Mouse (Mus musculus) adrenal gland, adult (tissue): Measurements from ENCODE around the gene Gm20388.

ENCODE experiments used
- DNase-seq, 2 experiments: peaks; one replicate each; pipeline ENCODE4 v3.0.0; 2022 to 2023; ENCODE audit warnings: low spot score in 1 of 2; ENCODE audit not compliant: inconsistent age in 2 of 2

The Gm20388 gene

GRCm38 (mm10) chr8:123117127-123117731 is 3206.6 kb downstream of the Gm20388 start, which contains the start of gene Cpne7:
TSS of gene Cpne7 (plus strand) at chr8:123117374.
- peak in 1 of 2 experiments; percentile 59 for DNase-seq

DNA sequence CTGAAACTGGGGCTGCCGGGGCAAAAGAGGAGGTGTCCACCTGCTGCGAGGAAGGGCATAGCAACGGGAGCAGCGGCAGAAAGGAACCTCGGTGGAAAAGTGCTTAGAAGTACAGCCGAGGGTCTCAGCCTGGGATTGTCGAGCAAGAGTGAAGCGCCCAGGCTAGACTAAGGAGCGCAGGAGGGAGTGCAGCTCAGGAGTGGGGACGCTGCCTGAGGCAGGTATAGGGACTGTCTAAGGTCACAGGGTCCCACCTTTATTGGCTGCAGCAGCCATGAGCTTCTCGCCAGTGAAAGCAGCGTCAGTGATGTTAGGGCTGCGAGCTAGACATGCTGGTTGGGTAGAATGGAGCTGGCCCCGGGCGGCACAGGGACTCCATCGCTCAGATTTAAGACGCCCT is 3207.1 kb downstream of the Gm20388 start:
- DNase-seq, result no peak

GRCm38 (mm10) chr8:123122059-123122458 is 3211.4 kb downstream of the Gm20388 start:
- DNase-seq, result no peak

- DNase-seq, result no peak
Measured at GRCm38 (mm10) chr8:123122670-123123069, 3212.0 kb downstream of the Gm20388 start.

GRCm38 (mm10) chr8:123126193-123126816 is 3215.7 kb downstream of the Gm20388 start:
- peak; percentile 41 to 67 for DNase-seq

- DNase-seq, result no peak
Measured at GRCm38 (mm10) chr8:123131041-123131440, 3220.4 kb downstream of the Gm20388 start.

DNA sequence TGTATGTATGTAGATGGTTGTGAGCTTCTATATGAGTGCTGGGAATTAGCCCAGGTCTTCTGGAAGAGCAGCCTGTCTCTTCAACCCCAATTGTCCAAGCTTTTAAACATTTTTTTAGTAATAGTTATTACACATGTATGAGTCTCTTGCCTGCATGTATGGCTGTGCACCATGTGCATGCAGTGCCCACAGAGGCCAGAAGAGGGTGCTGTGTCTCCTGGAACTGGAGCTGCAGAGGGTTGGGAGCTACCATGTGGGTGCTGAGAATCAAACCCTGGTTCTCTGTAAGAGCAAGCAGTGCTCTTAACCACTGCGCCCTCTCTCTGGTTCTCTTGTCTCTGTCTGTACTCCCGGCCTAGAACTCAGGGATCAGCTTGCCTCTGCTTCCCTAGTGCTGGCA is 3222.3 kb downstream of the Gm20388 start:
- DNase-seq, result no peak

DNA sequence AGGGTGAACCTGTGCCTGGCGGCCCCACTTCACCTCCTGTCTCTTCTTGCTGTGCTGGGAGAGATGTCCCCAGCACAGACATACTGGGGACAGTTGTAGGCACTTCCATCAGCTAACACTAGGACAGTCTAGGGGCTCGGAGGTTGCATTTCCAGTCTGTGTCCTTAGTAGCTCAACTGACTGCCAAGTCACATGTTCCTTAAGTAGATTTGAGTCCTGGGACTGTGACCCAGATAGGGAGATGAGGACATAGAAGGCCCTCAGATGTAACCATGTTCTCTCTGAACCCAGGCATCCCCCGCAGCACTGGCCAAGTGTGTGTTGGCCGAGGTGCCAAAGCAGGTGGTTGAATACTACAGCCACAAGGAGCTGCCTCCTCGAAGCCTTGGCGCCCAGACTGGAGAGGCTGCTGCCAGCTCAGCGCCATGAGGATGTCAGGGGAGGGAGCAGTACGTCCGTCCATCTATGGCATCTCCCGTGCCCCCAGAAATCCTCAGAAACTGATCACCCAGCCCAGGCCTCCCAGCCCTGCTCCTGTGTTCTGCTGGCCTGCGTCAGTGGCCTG is 3223.6 kb downstream of the Gm20388 start:
- no peak for DNase-seq

GRCm38 (mm10) chr8:123135406-123135805 is 3224.8 kb downstream of the Gm20388 start:
- peak; percentile 47 to 85 for DNase-seq

DNA sequence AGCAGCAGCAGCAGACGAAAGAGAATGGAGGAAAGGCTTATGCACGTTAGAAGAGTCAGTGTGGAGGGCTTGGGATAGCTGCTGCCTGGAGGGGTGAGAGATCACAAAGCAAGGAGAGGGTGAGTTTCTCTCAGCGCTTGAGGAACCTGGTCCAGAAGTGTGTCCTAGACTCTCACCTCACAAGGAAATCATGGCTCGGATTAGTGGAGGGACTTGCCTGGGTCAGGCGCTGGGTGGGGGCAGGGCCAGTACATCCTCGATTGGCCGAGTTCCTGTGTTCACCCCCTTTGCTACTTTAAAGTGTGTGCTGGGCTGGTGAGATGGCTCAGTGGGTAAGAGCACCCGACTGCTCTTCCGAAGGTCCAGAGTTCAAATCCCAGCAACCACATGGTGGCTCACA is 3225.2 kb downstream of the Gm20388 start:
- DNase-seq, result no peak

DNA sequence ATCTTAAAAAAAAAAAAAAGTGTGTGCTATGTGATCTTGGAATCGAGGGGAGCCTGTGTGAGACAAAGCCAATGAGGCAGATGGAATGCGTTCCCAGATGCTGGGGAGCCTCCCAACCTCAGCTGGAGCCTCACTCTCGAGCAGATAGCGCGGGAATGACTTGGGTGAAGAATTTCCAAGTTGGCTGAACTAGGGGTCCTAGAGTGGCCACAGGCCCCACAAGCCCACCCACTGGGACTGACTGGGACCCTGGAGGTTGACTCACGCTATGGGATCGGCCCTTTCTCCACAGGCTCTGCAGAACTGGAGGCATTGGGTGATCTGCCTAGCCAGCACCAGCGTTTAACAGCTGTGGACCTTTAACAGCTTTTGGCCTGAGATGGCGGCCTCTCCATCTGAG is 3225.6 kb downstream of the Gm20388 start:
- DNase-seq, result no peak

- peak; percentile 40 to 65 for DNase-seq
Measured at GRCm38 (mm10) chr8:123137645-123138077, 3227.0 kb downstream of the Gm20388 start.

- DNase-seq, result peak in 1 of 2 experiments; percentile 52
Measured at GRCm38 (mm10) chr8:123138741-123139140, 3228.1 kb downstream of the Gm20388 start.

DNA sequence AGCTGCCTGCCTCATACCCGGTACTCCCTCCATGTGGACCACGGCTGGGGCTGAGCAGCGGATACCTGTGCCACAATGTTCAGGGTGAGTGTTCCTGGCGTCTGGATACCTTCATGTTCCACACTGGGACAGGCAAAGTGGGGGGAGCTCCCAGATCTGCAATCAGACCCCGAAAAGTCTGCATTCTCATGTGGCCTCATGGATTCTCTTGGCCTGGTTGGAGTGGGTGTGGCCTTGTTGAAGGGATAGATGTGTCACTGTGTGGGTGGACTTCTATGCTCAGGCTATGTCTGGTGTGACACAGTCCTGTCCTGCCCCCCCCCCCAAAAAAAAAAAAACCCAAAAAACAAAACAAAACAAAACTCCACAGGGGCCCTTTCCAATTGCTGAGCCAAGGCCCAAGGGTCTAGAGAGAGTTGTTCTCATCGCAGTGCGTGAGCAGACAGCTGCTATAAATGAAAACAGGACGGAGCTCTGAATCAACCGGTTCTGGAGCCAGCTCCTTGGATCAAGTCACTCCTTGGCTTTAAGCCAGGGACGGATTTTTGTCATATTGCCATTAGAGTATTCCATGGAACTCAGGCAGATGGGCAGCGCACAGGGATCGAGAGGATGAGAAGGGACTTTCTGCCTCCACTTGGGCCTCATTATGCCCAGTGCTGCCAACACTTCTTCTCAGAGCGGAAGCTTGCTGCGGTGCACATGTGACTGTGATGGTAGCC is 3231.3 kb downstream of the Gm20388 start:
- peak; percentile 82 to 97 for DNase-seq

DNA sequence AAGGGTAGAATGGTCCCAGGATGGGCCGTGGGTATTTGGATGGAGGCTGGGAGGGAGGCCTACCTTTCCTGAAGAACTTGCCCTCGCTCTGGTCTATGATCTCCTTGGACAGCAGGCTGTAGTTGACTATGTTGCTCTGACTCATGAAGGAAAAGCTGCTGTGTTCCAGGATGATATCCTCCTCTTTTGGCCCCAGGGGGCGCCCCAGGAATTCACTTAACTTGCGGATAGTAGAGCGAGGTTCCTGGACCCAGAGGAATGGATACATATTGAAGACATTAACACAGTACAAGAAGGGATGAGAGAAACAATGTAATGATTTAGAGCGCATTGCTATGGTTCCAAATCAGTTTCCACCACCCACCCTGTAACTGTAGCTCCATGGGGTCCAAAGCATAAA is 3234.6 kb downstream of the Gm20388 start:
- DNase-seq, result peak; percentile 53 to 78

- no peak for DNase-seq
Measured at GRCm38 (mm10) chr8:123146390-123146789, 3235.7 kb downstream of the Gm20388 start.

DNA sequence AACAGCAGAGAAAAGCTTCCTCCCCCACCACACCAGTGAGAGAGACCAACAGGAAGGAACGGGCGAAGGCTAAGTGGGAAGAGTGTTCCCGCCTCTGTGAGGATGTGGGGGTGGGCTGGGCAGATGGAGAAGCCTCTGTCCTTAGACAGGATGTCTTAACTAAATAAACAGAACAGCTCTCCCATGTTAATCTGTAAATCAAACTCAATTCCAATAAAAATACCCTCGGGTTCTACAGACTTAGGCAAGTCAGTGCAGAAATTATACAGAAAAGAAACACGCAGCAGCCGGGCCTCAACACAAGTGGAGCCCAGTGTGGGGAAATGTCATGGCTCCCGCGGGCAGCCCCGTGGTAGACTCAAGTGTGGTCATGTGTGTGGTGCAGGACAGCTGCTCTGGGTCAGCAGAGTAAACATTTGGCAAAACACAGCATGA is 3240.1 kb downstream of the Gm20388 start:
- no peak for DNase-seq

GRCm38 (mm10) chr8:123155177-123155576 is 3244.5 kb downstream of the Gm20388 start:
- peak in 1 of 2 experiments; percentile 76 for DNase-seq

- no peak for DNase-seq
Measured at GRCm38 (mm10) chr8:123156070-123156773, 3245.6 kb downstream of the Gm20388 start.

DNA sequence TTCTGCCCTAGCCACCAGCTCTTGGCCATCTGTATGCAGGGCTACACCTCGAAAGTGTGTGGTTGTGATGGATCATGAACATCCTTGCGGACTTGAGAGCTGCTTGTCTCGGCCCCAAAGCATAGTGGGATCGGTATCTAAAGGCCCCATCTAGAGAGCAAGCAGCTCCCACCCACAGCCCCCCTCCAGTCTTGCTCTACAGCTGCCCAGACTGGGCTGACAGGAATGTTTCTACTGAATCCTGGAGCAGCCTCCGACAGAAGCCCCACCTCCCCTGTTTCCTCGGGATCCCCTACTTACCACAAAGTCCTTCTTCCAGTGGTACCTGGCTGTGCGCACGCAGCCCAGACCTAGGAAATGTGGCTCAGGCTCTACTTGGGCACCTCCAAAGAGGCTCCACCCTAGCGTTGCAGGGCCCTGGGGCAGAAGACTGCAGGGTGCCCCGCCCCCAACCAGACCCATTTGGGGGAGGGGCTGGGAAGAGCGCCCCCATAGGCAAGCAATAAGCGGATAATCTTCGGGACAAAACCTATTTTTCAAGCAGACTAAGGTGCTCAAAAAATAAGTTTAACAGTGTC is 3247.3 kb downstream of the Gm20388 start, which contains the start of gene Sult5a1:
Gene Sult5a1 (minus strand): TSS at position 428 of the 578 bp plus-strand sequence.
- no peak for DNase-seq
